Mouse (Mus musculus): ENCODE results near the gene Dyrk3. TPM values are rescaled to one million over a fixed set of nuclear protein-coding genes. Genes with fewer than 3 reads are reported as not detected.
"Not testable (repeated sequence)": the region's sequence is repeated elsewhere in the genome, so short reads cannot be mapped to it uniquely, and the experiment has no call there.

Dyrk3 gene
- polyA plus RNA-seq, 1 experiment from 2014 or later: 5.6 TPM

DNA sequence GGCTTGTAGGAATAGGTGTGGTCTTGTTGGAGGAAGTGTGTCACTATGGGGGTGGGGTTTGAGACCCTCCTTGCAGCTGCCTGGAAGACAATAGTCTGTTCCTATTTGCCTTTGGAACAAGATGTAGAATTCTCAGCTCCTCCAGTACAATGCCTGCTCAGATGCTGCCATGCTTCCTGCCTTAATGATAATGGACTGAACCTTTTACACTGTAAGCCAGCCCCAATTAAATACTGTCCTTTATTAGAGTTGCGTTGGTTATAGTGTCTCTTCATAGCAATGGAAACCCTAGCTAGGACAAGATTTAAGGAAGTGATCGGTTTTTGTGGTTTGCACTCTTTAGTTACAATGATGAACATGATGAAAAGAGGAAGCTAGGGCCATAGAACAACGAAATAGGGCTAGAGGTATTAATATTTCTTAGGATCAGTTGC lies 8.1 kb upstream of the Dyrk3 start:
- ATAC-seq (replicated peaks; ENCODE audit: low FRiP score, low TSS enrichment, low read depth): no peak
- Histone ChIP-seq H3K36me3 (ENCODE audit: control insufficient read depth, insufficient read depth, low read length) (no peaks in the 10 kb centered on the region), H3K9me3 (ENCODE audit: control insufficient read depth, low read length) (no peaks in the 10 kb centered on the region), H3K9ac (ENCODE audit: low read length) (no peak overlapping the region), H3K27me3 (replicated peaks; ENCODE audit: control insufficient read depth, insufficient read depth, low read length) (no peaks in the 10 kb centered on the region), H3K27ac (ENCODE audit: low read depth) (no peak overlapping the region), H3K4me3 (ENCODE audit: low read depth, low read length) (no peak overlapping the region), H3K4me2 (ENCODE audit: low read length) (no peak overlapping the region), H3K4me1 (replicated peaks; ENCODE audit: control insufficient read depth, insufficient read depth, low read length) (no peaks in the 10 kb centered on the region)
- WGBS: 91% methylated on average over 3 of the region's 3 CpGs
- no peak for DNase-seq (ENCODE audit: low spot score)

DNA sequence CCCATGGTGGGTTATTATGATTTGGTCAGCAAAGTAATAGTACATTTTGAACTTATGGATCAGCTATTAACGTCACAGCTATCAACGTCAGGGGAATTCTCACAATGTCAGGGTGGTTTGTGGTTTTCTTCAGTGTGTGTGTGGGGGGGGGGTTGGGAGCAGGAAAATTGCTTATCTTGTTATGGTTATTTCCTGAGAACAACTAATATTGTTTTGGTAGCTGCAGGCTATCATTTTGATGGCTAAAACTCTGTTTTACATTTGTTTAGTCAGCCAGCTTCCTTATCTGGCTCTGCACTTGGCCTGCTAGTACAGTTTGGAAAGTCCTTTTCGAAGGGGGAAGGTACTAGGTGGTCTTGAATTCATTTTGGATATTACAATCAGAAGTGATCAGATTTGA lies 7.1 kb upstream of the Dyrk3 start:
- H3K4me3 ChIP-seq (ENCODE audit: low read depth, low read length); H3K36me3 ChIP-seq (ENCODE audit: control insufficient read depth, insufficient read depth, low read length); ATAC-seq (replicated peaks; ENCODE audit: low FRiP score, low TSS enrichment, low read depth); H3K27me3 ChIP-seq (replicated peaks; ENCODE audit: control insufficient read depth, insufficient read depth, low read length); H3K9me3 ChIP-seq (ENCODE audit: control insufficient read depth, low read length); H3K4me2 ChIP-seq (ENCODE audit: low read length); H3K4me1 ChIP-seq (replicated peaks; ENCODE audit: control insufficient read depth, insufficient read depth, low read length); H3K9ac ChIP-seq (ENCODE audit: low read length); H3K27ac ChIP-seq (ENCODE audit: low read depth); DNase-seq (ENCODE audit: low spot score): not testable (repeated sequence)
- whole genome bisulfite sequencing: 83% methylated on average over 3 of the region's 3 CpGs

DNA sequence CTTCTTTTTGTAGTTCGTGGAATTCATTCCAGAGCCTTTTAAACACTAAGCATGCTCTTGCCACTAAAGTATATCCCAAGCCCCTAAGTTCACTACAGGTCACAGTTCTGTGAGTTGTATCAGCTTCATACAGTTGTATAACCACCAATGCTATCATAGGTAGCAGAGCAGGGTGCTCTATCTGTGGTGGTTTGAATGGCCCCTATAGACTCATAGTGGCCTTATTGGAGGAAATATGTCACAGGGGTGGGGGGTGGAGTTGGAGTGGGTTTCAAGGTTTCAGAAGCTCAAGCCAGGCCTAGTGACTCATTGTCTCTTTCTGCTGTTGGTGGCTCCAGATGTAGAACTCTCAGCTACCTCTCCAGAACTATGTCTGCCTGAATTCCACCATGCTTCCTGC lies 4.3 kb upstream of the Dyrk3 start:
- Histone ChIP-seq H3K4me3 (ENCODE audit: low read depth, low read length) (no peak overlapping the region), H3K9ac (ENCODE audit: low read length) (no peak overlapping the region), H3K27ac (ENCODE audit: low read depth) (no peak overlapping the region), H3K36me3 (ENCODE audit: control insufficient read depth, insufficient read depth, low read length) (no peaks in the 10 kb centered on the region), H3K4me1 (replicated peaks; ENCODE audit: control insufficient read depth, insufficient read depth, low read length) (0 out of 2 replicates have a peak, but pooled peaks cover 4% of the 10 kb centered on the region), H3K9me3 (ENCODE audit: control insufficient read depth, low read length) (no peaks in the 10 kb centered on the region), H3K4me2 (ENCODE audit: low read length) (no peak overlapping the region), H3K27me3 (replicated peaks; ENCODE audit: control insufficient read depth, insufficient read depth, low read length) (no peaks in the 10 kb centered on the region)
- WGBS: 91% methylated on average over 1 of the region's 1 CpGs
- ATAC-seq (replicated peaks; ENCODE audit: low FRiP score, low TSS enrichment, low read depth): no peak
- DNase-seq (ENCODE audit: low spot score): no peak

DNA sequence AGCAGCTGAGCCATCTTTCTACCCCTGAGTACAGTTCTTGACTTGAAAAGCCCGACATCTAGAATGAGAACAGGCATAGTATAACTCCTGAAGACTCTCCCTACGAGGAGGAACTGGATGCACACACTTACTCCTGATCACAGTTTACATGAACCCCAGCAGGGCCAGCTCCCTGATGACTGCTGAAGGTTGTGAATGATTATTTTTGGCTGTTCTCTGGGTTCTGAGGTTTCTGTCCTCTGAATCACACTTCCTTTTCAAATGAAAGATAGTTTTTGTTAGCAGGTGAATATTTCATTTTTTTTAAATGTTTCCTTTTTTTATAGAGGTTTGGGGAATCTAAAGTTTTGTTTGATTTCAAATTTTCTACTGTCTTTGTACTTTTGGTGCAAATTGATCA lies 3.3 kb upstream of the Dyrk3 start:
- H3K27ac ChIP-seq (ENCODE audit: low read depth): no peak overlapping the region
- DNase-seq (ENCODE audit: low spot score): no peak
- H3K36me3 ChIP-seq (ENCODE audit: control insufficient read depth, insufficient read depth, low read length): no peaks in the 10 kb centered on the region
- H3K4me1 ChIP-seq (replicated peaks; ENCODE audit: control insufficient read depth, insufficient read depth, low read length): 0 out of 2 replicates have a peak, but pooled peaks cover 4% of the 10 kb centered on the region
- no peak overlapping the region for H3K4me3 ChIP-seq (ENCODE audit: low read depth, low read length)
- no peak overlapping the region for H3K4me2 ChIP-seq (ENCODE audit: low read length)
- no peak overlapping the region for H3K9ac ChIP-seq (ENCODE audit: low read length)
- 53% methylated on average over 2 of the region's 2 CpGs for WGBS
- H3K27me3 ChIP-seq (replicated peaks; ENCODE audit: control insufficient read depth, insufficient read depth, low read length): no peaks in the 10 kb centered on the region
- ATAC-seq (replicated peaks; ENCODE audit: low FRiP score, low TSS enrichment, low read depth): no peak
- H3K9me3 ChIP-seq (ENCODE audit: control insufficient read depth, low read length): no peaks in the 10 kb centered on the region

GRCm38 (mm10) chr1:131139102-131140095 lies 1.3 kb upstream of the Dyrk3 start:
- peak overlapping the region; percentile 95 for H3K27ac ChIP-seq (ENCODE audit: low read depth)
- 65% methylated on average over 11 of the region's 11 CpGs for WGBS
- peak overlapping the region; percentile 63 for H3K9ac ChIP-seq (ENCODE audit: low read length)

DNA sequence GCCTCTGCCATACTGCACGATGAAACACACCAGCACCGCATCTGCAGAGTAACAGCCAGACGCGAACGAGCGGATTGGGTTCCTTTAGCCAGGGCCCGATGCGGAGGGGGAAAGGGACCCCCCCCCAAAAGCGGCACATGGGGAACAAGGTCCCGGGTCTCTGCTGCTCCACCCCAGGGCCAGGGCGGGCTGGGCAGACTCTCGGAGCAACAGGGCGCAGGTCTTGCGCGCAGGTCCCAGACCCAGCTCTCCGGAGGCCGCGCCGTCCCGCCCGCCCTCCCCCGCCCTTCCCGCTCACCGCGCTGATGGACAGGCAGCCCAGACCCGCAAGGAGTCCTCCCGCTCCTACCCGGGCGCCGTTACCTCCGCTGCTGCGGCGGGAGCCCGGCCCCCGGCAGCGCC lies 422 bp downstream of the Dyrk3 start:
- DNase-seq (ENCODE audit: low spot score) (no peak), ATAC-seq (replicated peaks; ENCODE audit: low FRiP score, low TSS enrichment, low read depth) (peak; percentile 84)
- under 1% methylated on average over 33 of the region's 36 CpGs for WGBS
- no peaks in the 10 kb centered on the region for H3K9me3 ChIP-seq (ENCODE audit: control insufficient read depth, low read length)
- 0 out of 2 replicates have a peak, but pooled peaks cover 4% of the 10 kb centered on the region for H3K4me1 ChIP-seq (replicated peaks; ENCODE audit: control insufficient read depth, insufficient read depth, low read length)
- peak overlapping the region; percentile 63 for H3K9ac ChIP-seq (ENCODE audit: low read length)
- peak overlapping the region; percentile 86 for H3K4me2 ChIP-seq (ENCODE audit: low read length)
- H3K36me3 ChIP-seq (ENCODE audit: control insufficient read depth, insufficient read depth, low read length): no peaks in the 10 kb centered on the region
- H3K27me3 ChIP-seq (replicated peaks; ENCODE audit: control insufficient read depth, insufficient read depth, low read length): no peaks in the 10 kb centered on the region
- peak overlapping the region; percentile 95 for H3K27ac ChIP-seq (ENCODE audit: low read depth)
- H3K4me3 ChIP-seq (ENCODE audit: low read depth, low read length): peak overlapping the region; percentile 86

More at GRCm38 (mm10) chr1:131139102-131140095, 1.3 kb upstream of the Dyrk3 start:
- no peak for ATAC-seq (replicated peaks; ENCODE audit: low FRiP score, low TSS enrichment, low read depth)
- peak overlapping the region; percentile 86 for H3K4me2 ChIP-seq (ENCODE audit: low read length)
- 0 out of 2 replicates have a peak, but pooled peaks cover 4% of the 10 kb centered on the region for H3K4me1 ChIP-seq (replicated peaks; ENCODE audit: control insufficient read depth, insufficient read depth, low read length)
- no peak for DNase-seq (ENCODE audit: low spot score)
- no peaks in the 10 kb centered on the region for H3K27me3 ChIP-seq (replicated peaks; ENCODE audit: control insufficient read depth, insufficient read depth, low read length)
- no peaks in the 10 kb centered on the region for H3K9me3 ChIP-seq (ENCODE audit: control insufficient read depth, low read length)
- H3K4me3 ChIP-seq (ENCODE audit: low read depth, low read length): peak overlapping the region; percentile 86
- no peaks in the 10 kb centered on the region for H3K36me3 ChIP-seq (ENCODE audit: control insufficient read depth, insufficient read depth, low read length)

- peak overlapping the region; percentile 86 for H3K4me2 ChIP-seq (ENCODE audit: low read length)
- peak overlapping the region; percentile 86 for H3K4me3 ChIP-seq (ENCODE audit: low read depth, low read length)
- no peaks in the 10 kb centered on the region for H3K36me3 ChIP-seq (ENCODE audit: control insufficient read depth, insufficient read depth, low read length)
- H3K27me3 ChIP-seq (replicated peaks; ENCODE audit: control insufficient read depth, insufficient read depth, low read length): no peaks in the 10 kb centered on the region
- no peak overlapping the region for H3K27ac ChIP-seq (ENCODE audit: low read depth)
- DNase-seq (ENCODE audit: low spot score) (no peak), ATAC-seq (replicated peaks; ENCODE audit: low FRiP score, low TSS enrichment, low read depth) (no peak)
- no peak overlapping the region for H3K9ac ChIP-seq (ENCODE audit: low read length)
- WGBS: 21% methylated on average over 5 of the region's 5 CpGs
- H3K4me1 ChIP-seq (replicated peaks; ENCODE audit: control insufficient read depth, insufficient read depth, low read length): 0 out of 2 replicates have a peak, but pooled peaks cover 4% of the 10 kb centered on the region
- H3K9me3 ChIP-seq (ENCODE audit: control insufficient read depth, low read length): no peaks in the 10 kb centered on the region
Measured at GRCm38 (mm10) chr1:131137111-131137510, 1.0 kb downstream of the Dyrk3 start.

- H3K4me3 ChIP-seq (ENCODE audit: low read depth, low read length): no peak overlapping the region
- 79% methylated on average over 10 of the region's 10 CpGs for WGBS
- 0 out of 2 replicates have a peak, but pooled peaks cover 4% of the 10 kb centered on the region for H3K4me1 ChIP-seq (replicated peaks; ENCODE audit: control insufficient read depth, insufficient read depth, low read length)
- DNase-seq (ENCODE audit: low spot score): no peak
- H3K36me3 ChIP-seq (ENCODE audit: control insufficient read depth, insufficient read depth, low read length): no peaks in the 10 kb centered on the region
- no peak for ATAC-seq (replicated peaks; ENCODE audit: low FRiP score, low TSS enrichment, low read depth)
- no peak overlapping the region for H3K9ac ChIP-seq (ENCODE audit: low read length)
- no peaks in the 10 kb centered on the region for H3K27me3 ChIP-seq (replicated peaks; ENCODE audit: control insufficient read depth, insufficient read depth, low read length)
- H3K4me2 ChIP-seq (ENCODE audit: low read length): no peak overlapping the region
- H3K27ac ChIP-seq (ENCODE audit: low read depth): no peak overlapping the region
- no peaks in the 10 kb centered on the region for H3K9me3 ChIP-seq (ENCODE audit: control insufficient read depth, low read length)
Measured at GRCm38 (mm10) chr1:131135960-131136629, 2.0 kb downstream of the Dyrk3 start.
